Mouse (Mus musculus) myocyte (in vitro differentiated cells): ENCODE results near the gene Meis1. TPM values are rescaled to one million over a fixed set of nuclear protein-coding genes. Genes with fewer than 3 reads are reported as not detected.

Source experiments
- H3K27me3 ChIP-seq: one replicate; pipeline ENCODE4 v1.6.1; 2011; ENCODE audit not compliant: control insufficient read depth, insufficient read depth, insufficient read length
- H3K36me3 ChIP-seq: one replicate; pipeline ENCODE4 v1.6.1; 2011; ENCODE audit not compliant: control insufficient read depth, insufficient read depth
- H3K4me2 ChIP-seq: one replicate; pipeline ENCODE4 v1.6.1; 2011; ENCODE audit warnings: low read depth, control low read depth
- H3K4me3 ChIP-seq: one replicate; pipeline ENCODE4 v1.5.1; 2011; ENCODE audit warnings: mild to moderate bottlenecking, control low read depth, moderate library complexity
- H3K79me2 ChIP-seq: one replicate; pipeline ENCODE4 v1.6.1; 2011; ENCODE audit not compliant: control insufficient read depth, insufficient read depth
- H3ac ChIP-seq: one replicate; pipeline ENCODE4 v1.6.1; 2011; ENCODE audit not compliant: control insufficient read depth, insufficient read length
- E2F4 ChIP-seq: IDR thresholded peaks from one replicate; pipeline ENCODE4 v1.6.1; 2011; ENCODE audit warnings: mild to moderate bottlenecking, control low read depth, moderate library complexity; ENCODE audit not compliant: insufficient read depth
- MAX ChIP-seq: IDR thresholded peaks from one replicate; pipeline ENCODE4 v1.6.1; 2011; ENCODE audit warnings: low read depth, mild to moderate bottlenecking, control low read depth
- MYOD1 ChIP-seq, 3 experiments: IDR thresholded peaks; one replicate each; pipeline ENCODE4 v1.6.1; 2011; ENCODE audit warnings: control low read depth in 2 of 3, low read depth in 2 of 3, mild to moderate bottlenecking in 2 of 3, moderate library complexity in 1 of 3; ENCODE audit not compliant: insufficient read length in 2 of 3, control insufficient read depth in 1 of 3
- MYOG ChIP-seq, 3 experiments: IDR thresholded peaks; one replicate each; pipeline ENCODE4 v1.6.1; 2011; ENCODE audit warnings: control low read depth in 2 of 3, low read depth in 2 of 3, mild to moderate bottlenecking in 2 of 3; ENCODE audit not compliant: insufficient read length in 2 of 3, control insufficient read depth in 1 of 3, insufficient read depth in 1 of 3
- POLR2A ChIP-seq: IDR thresholded peaks from one replicate; pipeline ENCODE4 v1.6.1; 2011; ENCODE audit warnings: low read depth, mild to moderate bottlenecking, control low read depth, moderate library complexity; ENCODE audit not compliant: insufficient read length
- POLR2AphosphoS2 ChIP-seq: IDR thresholded peaks from one replicate; pipeline ENCODE4 v1.6.1; 2011; ENCODE audit warnings: low read depth, control low read depth; ENCODE audit not compliant: insufficient read length
- REST ChIP-seq: IDR thresholded peaks from one replicate; pipeline ENCODE4 v1.6.1; 2011; ENCODE audit warnings: mild to moderate bottlenecking, control low read depth, moderate library complexity; ENCODE audit not compliant: insufficient read depth, insufficient read length
- SRF ChIP-seq: IDR thresholded peaks from one replicate; pipeline ENCODE4 v1.6.1; 2011; ENCODE audit warnings: low read depth; ENCODE audit not compliant: control insufficient read depth, insufficient read length
- TCF12 ChIP-seq: IDR thresholded peaks from one replicate; pipeline ENCODE4 v1.6.1; 2011; ENCODE audit warnings: mild to moderate bottlenecking, control low read depth; ENCODE audit not compliant: poor library complexity, insufficient read depth, severe bottlenecking
- TCF3 ChIP-seq: IDR thresholded peaks from one replicate; pipeline ENCODE4 v1.6.1; 2011; ENCODE audit warnings: low read depth, control low read depth; ENCODE audit not compliant: insufficient read length
- USF1 ChIP-seq: IDR thresholded peaks from one replicate; pipeline ENCODE4 v1.6.1; 2011; ENCODE audit warnings: low read depth, mild to moderate bottlenecking, control low read depth, moderate library complexity
- polyA plus RNA-seq: library from polyadenylated mRNA; unstranded; fragments of >200 nt; fragmentation: generic; extraction: Trizol; gene quantifications from one replicate; pipeline ENCODE4 v1.2.1, GENCODE M21; 2012; ENCODE audit warnings: missing spikeins

Meis1 gene
- polyA plus RNA-seq, 1 experiment = 7.1 TPM

DNA sequence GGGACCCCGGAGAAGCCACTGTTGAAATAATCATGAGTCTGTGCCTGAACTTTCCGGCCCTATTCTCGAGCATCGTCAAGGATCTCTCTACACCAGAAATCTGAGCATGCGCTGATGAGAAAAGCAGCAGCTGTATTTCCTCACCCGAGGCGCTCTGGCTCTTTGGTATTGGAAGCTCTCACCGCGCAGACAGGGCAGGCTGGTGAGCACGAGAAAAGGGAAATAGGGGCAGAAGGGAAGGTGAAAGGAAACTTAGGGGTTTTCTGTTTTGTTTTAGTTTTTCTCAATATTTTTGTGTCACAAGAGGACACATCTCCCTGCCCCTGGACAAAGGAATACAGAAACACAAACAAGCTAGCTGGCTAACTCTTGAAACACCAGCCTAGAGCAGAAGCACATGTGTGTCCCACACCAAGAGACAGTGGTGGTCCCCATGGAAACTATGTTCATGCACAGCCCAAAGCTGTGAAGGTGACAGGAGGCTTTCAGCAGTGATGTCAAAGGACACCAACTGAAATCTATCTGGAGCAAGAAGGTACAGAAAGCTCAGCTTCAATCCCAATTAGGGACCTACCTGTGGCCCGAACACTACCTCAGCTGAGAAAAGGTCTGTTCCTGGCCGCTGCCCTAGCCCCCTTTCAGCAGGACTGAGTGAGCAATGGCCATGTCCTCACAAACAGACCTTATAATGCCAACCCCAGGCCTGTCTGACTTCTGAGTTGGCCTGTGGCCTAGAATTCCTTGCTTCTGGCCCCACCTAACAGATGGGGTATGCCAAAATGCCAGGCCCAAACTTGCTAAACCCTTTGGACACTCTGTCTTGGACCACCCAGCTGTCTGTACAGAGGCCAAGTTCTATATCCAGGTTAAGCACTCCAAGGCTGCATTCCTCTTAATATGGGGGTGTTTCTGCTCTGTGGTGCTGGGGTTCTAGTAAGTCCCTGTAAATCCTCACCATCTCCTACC lies 60.7 kb downstream of the Meis1 start:
- TF ChIP-seq TCF3 (no peak), MYOD1 (IDR thresholded peaks at IDR 0.05; ENCODE audit: control insufficient read depth in 1 of 3, insufficient read length in 2 of 3, low read depth in 2 of 3) (peak in 1 of 3 experiments; percentile 36), MYOG (IDR thresholded peaks at IDR 0.05; ENCODE audit: control insufficient read depth in 1 of 3, insufficient read depth in 1 of 3, insufficient read length in 2 of 3, low read depth in 2 of 3) (peak in 1 of 3 experiments; percentile 48)
- Histone ChIP-seq H3ac (no peak overlapping the region), H3K4me3 (no peak overlapping the region), H3K27me3 (no peaks in the 10 kb centered on the region), H3K36me3 (no peaks in the 10 kb centered on the region), H3K79me2 (peaks cover 12% of the 10 kb centered on the region), H3K4me2 (no peak overlapping the region)

DNA sequence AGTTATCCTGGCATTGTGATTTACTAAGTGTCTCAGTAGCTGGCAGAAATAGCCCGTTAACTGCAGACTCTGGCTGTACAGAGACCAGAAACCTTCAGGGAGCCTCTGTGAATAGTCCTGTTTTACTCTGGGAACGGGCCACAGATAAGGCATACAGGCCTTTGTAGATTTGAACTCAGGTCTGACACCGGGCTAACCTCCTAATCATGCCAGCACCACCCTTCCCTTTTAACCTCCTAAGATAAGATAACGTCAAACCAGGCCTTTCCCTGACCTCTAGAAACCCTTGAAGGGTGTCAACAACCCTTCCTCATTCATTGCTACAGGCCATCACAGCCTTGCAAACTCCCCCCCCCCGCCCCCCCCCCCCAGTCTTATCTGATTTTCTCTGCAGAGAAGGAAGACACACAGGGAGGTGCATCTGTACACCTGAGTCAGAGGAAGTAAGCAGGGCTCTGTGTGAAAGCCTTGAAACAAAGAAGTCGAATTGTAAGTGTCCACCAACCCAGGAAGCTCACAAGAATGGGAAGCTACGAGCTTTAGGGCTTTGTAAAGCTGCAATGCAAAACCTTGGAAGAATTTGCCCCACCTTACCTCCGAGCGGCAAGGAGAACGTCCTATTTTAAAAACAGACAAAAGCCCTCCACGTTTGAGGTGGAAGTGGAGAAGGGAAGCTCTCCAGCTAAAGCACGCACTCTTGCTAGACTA lies 61.5 kb downstream of the Meis1 start:
- no peaks in the 10 kb centered on the region for H3K36me3 ChIP-seq
- H3K27me3 ChIP-seq = no peaks in the 10 kb centered on the region
- H3K4me3 ChIP-seq = no peak overlapping the region
- TF ChIP-seq E2F4 = no peak
- TF ChIP-seq MYOD1 (IDR thresholded peaks at IDR 0.05; ENCODE audit: control insufficient read depth in 1 of 3, insufficient read length in 2 of 3, low read depth in 2 of 3) = no peak
- no peak for TF ChIP-seq POLR2AphosphoS2
- no peak for TF ChIP-seq REST
- TF ChIP-seq MAX = no peak
- TF ChIP-seq MYOG (IDR thresholded peaks at IDR 0.05; ENCODE audit: control insufficient read depth in 1 of 3, insufficient read depth in 1 of 3, insufficient read length in 2 of 3, low read depth in 2 of 3) = no peak
- TF ChIP-seq USF1 = no peak
- TF ChIP-seq POLR2A = no peak
- no peak for TF ChIP-seq SRF
- TF ChIP-seq TCF3 = no peak
- no peak overlapping the region for H3K4me2 ChIP-seq
- H3ac ChIP-seq = no peak overlapping the region
- peaks cover 12% of the 10 kb centered on the region for H3K79me2 ChIP-seq

DNA sequence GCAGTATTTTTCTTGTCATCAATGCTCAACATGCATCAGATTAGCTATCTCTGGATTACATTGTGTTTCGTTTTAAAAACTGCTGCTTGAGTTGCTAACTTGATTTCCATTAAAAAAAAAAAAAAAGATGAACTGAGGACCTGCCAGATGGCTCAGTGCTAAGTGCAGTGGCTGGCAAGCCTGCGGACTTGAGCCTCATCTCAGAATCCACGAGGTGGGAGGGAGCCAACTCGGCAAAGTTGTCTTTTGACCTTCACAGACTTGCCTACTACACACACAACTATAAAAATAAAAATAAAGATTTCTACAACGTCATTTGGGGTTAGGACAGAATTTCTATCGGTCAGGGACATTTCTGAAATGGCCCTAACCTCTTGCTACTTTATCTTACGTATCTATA lies 62.8 kb downstream of the Meis1 start:
- Histone ChIP-seq H3K36me3 (no peaks in the 10 kb centered on the region), H3ac (no peak overlapping the region), H3K27me3 (no peaks in the 10 kb centered on the region), H3K4me2 (no peak overlapping the region), H3K79me2 (peaks cover 6% of the 10 kb centered on the region), H3K4me3 (no peak overlapping the region)
- TF ChIP-seq E2F4 (no peak), SRF (no peak), MYOG (IDR thresholded peaks at IDR 0.05; ENCODE audit: control insufficient read depth in 1 of 3, insufficient read depth in 1 of 3, insufficient read length in 2 of 3, low read depth in 2 of 3) (no peak), MYOD1 (IDR thresholded peaks at IDR 0.05; ENCODE audit: control insufficient read depth in 1 of 3, insufficient read length in 2 of 3, low read depth in 2 of 3) (no peak), USF1 (no peak)

DNA sequence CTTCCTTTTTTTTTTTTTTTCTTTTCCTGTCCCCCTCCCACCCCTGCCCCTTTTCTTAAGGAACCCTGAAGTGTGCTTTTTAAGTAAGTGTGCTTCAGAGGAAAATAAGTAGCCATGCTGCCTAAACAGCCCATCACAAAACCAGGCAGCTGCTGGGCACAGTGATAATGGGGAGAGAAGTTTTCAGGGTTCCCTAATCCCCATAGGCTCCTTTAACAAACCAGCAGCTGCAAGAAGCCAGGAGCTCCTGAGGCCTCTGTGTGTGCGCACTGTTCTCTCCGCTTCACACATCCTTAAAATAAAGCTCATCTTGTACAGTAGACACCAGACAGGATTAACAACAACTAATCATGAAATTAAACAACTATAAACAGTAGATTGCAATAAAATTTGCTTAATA lies 63.9 kb downstream of the Meis1 start:
- Histone ChIP-seq H3K4me3 (no peak overlapping the region), H3K79me2 (no peaks in the 10 kb centered on the region)
- TF ChIP-seq TCF12 (no peak), MYOD1 (IDR thresholded peaks at IDR 0.05; ENCODE audit: control insufficient read depth in 1 of 3, insufficient read length in 2 of 3, low read depth in 2 of 3) (no peak), REST (no peak), SRF (no peak), POLR2AphosphoS2 (no peak), POLR2A (no peak), USF1 (no peak), MYOG (IDR thresholded peaks at IDR 0.05; ENCODE audit: control insufficient read depth in 1 of 3, insufficient read depth in 1 of 3, insufficient read length in 2 of 3, low read depth in 2 of 3) (no peak)

DNA sequence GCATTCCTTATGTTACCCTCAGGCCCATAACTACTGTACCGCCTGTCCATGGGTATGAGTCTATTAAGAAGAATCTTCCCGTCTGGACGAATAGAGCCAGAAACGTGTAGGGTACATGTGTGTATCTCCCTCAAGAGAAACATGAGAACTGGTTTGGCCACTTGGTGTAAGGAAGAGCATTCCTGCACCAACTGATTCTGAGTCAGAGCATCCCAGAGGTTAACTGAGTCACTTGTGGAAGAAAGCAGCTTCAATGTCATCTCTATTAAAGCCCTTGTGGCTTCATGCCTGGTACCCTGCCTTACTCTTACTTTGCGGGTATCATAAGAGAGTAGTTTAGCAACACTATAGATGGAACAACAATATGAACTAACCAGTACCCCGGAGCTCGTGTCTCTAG lies 64.9 kb downstream of the Meis1 start:
- Histone ChIP-seq H3K36me3 (no peaks in the 10 kb centered on the region), H3K4me2 (peak overlapping the region; percentile 43), H3K4me3 (no peak overlapping the region), H3K27me3 (no peaks in the 10 kb centered on the region), H3ac (no peak overlapping the region), H3K79me2 (no peaks in the 10 kb centered on the region)
- no peak for TF ChIP-seq MYOG (IDR thresholded peaks at IDR 0.05; ENCODE audit: control insufficient read depth in 1 of 3, insufficient read depth in 1 of 3, insufficient read length in 2 of 3, low read depth in 2 of 3)
- peak; percentile 30 for TF ChIP-seq MAX

More for the DNA sequence above, 63.9 kb downstream of the Meis1 start:
- H3K4me2 ChIP-seq = no peak overlapping the region
- no peak overlapping the region for H3ac ChIP-seq
- no peaks in the 10 kb centered on the region for H3K27me3 ChIP-seq
- H3K36me3 ChIP-seq = no peaks in the 10 kb centered on the region
